Mouse (Mus musculus) mature B cell (primary cell): ENCODE results near the gene Mdk.

Experiments
- in situ Hi-C: fragments of 300-500 bp; cut with MboI; formaldehyde crosslinking; loops from 2 replicates; pipeline ENCODE4 v1.14.3; 2019

The Mdk gene

GRCm38 (mm10) chr2:91933471-91933870 lies 1.4 kb upstream of the Mdk start:
- in situ Hi-C loops = no loop called here

- in situ Hi-C loops = no loop called here
Measured at GRCm38 (mm10) chr2:91932737-91933350, 747 bp upstream of the Mdk start.

GRCm38 (mm10) chr2:91931328-91932159 lies 553 bp downstream of the Mdk start:
- in situ Hi-C loops = no loop called here

GRCm38 (mm10) chr2:91930761-91931291 lies 1.3 kb downstream of the Mdk start:
- in situ Hi-C loops = no loop called here

GRCm38 (mm10) chr2:91929936-91930335 lies 2.2 kb downstream of the Mdk start:
- in situ Hi-C loops = no loop called here

GRCm38 (mm10) chr2:91929455-91929854 lies 2.6 kb downstream of the Mdk start:
- in situ Hi-C loops = no loop called here

GRCm38 (mm10) chr2:91928534-91929350 lies 3.4 kb downstream of the Mdk start:
- in situ Hi-C loops = no loop called here

GRCm38 (mm10) chr2:91927826-91928533 lies 4.1 kb downstream of the Mdk start:
- in situ Hi-C loops = no loop called here

GRCm38 (mm10) chr2:91926949-91927348 lies 5.1 kb downstream of the Mdk start, which contains the start of gene Chrm4:
Gene Chrm4 (plus strand): TSS chr2:91927249.
- in situ Hi-C loops = no loop called here

- in situ Hi-C loops = no loop called here
Measured at GRCm38 (mm10) chr2:91925442-91925841, 6.7 kb downstream of the Mdk start.

- in situ Hi-C loops = no loop called here
Measured at GRCm38 (mm10) chr2:91924726-91925125, 7.4 kb downstream of the Mdk start.

GRCm38 (mm10) chr2:91923415-91924337 lies 8.4 kb downstream of the Mdk start:
- in situ Hi-C loops = no loop called here

GRCm38 (mm10) chr2:91922586-91923414 lies 9.3 kb downstream of the Mdk start:
- in situ Hi-C loops = no loop called here

GRCm38 (mm10) chr2:91921790-91922570 lies 10.1 kb downstream of the Mdk start:
- in situ Hi-C loops = no loop called here

- in situ Hi-C loops = no loop called here
Measured at GRCm38 (mm10) chr2:91921181-91921789, 10.8 kb downstream of the Mdk start.

- in situ Hi-C loops = no loop called here
Measured at GRCm38 (mm10) chr2:91920130-91920529, 12.0 kb downstream of the Mdk start.

- in situ Hi-C loops = no loop called here
Measured at GRCm38 (mm10) chr2:91917096-91917495, 15.0 kb downstream of the Mdk start.

- in situ Hi-C loops = no loop called here
Measured at GRCm38 (mm10) chr2:91916346-91916977, 15.6 kb downstream of the Mdk start.
